Mouse (Mus musculus) liver, embryonic 15.5 days (tissue): ENCODE results near the gene Camta1. TPM values are rescaled to one million over a fixed set of nuclear protein-coding genes. Genes with fewer than 3 reads are reported as not detected.

Source experiments
- ATAC-seq: fragments of 200-750 bp; cut with Nextera tagmentation; 2 replicates; pipeline ENCODE4 v1.8.0; 2017; ENCODE audit warnings: moderate number of reproducible peaks, mild to moderate bottlenecking, moderate library complexity; ENCODE audit not compliant: insufficient read depth
- H3K27ac ChIP-seq: fragments of 300-500 bp; sonication (generic); replicated peaks from 2 replicates; pipeline ENCODE4 v1.5.1; 2015; ENCODE audit warnings: mild to moderate bottlenecking, inconsistent platforms
- H3K27me3 ChIP-seq: fragments of 300-500 bp; sonication (generic); 2 replicates; pipeline ENCODE4 v1.6.1; 2015; ENCODE audit warnings: mild to moderate bottlenecking, inconsistent platforms
- H3K36me3 ChIP-seq: fragments of 300-500 bp; sonication (generic); replicated peaks from 2 replicates; pipeline ENCODE4 v1.6.1; 2015; ENCODE audit warnings: moderate library complexity, mild to moderate bottlenecking, inconsistent platforms
- H3K4me1 ChIP-seq: fragments of 300-500 bp; sonication (generic); replicated peaks from 2 replicates; pipeline ENCODE4 v1.6.1; 2015; ENCODE audit warnings: inconsistent platforms
- H3K4me2 ChIP-seq: fragments of 300-500 bp; sonication (generic); 2 replicates; pipeline ENCODE4 v1.6.1; 2015; ENCODE audit warnings: moderate library complexity, mild to moderate bottlenecking, inconsistent platforms
- H3K4me3 ChIP-seq: fragments of 300-500 bp; sonication (generic); replicated peaks from 2 replicates; pipeline ENCODE4 v1.5.1; 2015; ENCODE audit warnings: mild to moderate bottlenecking, inconsistent platforms
- H3K9ac ChIP-seq: fragments of 300-500 bp; sonication (generic); 2 replicates; pipeline ENCODE4 v1.6.1; 2015; ENCODE audit warnings: moderate library complexity, mild to moderate bottlenecking, inconsistent platforms
- H3K9me3 ChIP-seq: fragments of 300-500 bp; sonication (generic); replicated peaks from 2 replicates; pipeline ENCODE4 v1.6.1; 2016; ENCODE audit warnings: inconsistent platforms
- WGBS: fragments of 180-500 bp; shearing (Covaris S2); methylation state at CpG from one replicate; pipeline ENCODE4 v1.1.7; 2015; ENCODE audit warnings: mixed read lengths; ENCODE audit not compliant: insufficient replicate concordance; 5-methylcytosine and 5-hydroxymethylcytosine counted together
- polyA plus RNA-seq: library from polyadenylated mRNA; unstranded; fragments of >200 nt; fragmentation: Nextera tagmentation; extraction: Ambion mirVana; gene quantifications from 2 replicates; pipeline ENCODE4 v1.2.1, GENCODE M21; 2015

The Camta1 gene
- polyA plus RNA-seq, 1 experiment from 2014 or later: 31.1 TPM

DNA sequence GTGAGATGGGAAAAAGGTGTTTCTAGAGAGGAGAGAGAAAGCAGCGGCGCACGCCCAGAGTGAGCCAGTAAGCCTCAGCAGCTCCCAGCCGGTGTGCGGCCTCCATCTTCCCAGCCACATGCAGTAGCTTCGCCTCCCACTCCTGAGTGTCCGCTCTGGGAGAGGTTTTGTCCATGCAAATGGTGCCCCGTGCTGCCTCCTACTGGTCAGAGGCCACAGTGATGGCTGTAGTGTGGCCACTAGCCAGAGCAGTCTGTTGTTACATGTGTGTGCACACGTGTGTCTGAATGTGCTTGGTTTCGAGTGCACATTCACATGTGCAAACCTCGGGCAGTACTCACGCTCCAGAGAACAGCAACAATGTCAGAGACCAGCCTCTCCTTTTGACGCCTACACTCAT lies 103.3 kb downstream of the Camta1 start:
- H3K36me3 ChIP-seq: no peaks in the 10 kb centered on the region
- no peak overlapping the region for H3K27ac ChIP-seq
- WGBS: 78% methylated on average over 13 of the region's 13 CpGs
- H3K9ac ChIP-seq: no peak overlapping the region
- no peak for ATAC-seq
- H3K4me1 ChIP-seq: no peaks in the 10 kb centered on the region
- no peak overlapping the region for H3K4me2 ChIP-seq
- no peaks in the 10 kb centered on the region for H3K9me3 ChIP-seq
- H3K4me3 ChIP-seq: no peak overlapping the region
- H3K27me3 ChIP-seq: no peaks in the 10 kb centered on the region

DNA sequence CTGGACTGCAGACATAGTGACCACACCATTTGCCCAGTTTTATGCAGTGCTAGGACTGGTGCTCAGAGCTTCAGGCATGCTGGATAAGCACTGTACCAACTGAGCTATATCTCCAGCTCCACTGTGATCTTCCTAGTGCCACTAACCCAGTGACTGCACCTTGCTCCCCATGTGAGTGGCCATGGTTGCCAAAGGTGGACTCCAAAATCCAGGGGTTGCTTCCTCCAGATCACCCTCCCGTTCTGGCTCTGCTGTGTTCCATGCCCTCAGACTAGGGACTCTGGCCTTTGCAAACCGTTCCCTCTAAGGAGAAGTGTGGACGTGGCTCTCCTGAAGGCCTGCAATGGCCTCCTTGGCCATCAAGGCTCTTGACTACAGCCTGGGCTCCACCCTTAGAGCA lies 104.4 kb downstream of the Camta1 start:
- Histone ChIP-seq H3K4me1 (no peaks in the 10 kb centered on the region), H3K27ac (no peak overlapping the region), H3K4me3 (no peak overlapping the region), H3K36me3 (no peaks in the 10 kb centered on the region), H3K9me3 (no peaks in the 10 kb centered on the region), H3K4me2 (no peak overlapping the region), H3K9ac (no peak overlapping the region), H3K27me3 (no peaks in the 10 kb centered on the region)
- 77% methylated on average over 3 of the region's 3 CpGs for WGBS
- no peak for ATAC-seq

DNA sequence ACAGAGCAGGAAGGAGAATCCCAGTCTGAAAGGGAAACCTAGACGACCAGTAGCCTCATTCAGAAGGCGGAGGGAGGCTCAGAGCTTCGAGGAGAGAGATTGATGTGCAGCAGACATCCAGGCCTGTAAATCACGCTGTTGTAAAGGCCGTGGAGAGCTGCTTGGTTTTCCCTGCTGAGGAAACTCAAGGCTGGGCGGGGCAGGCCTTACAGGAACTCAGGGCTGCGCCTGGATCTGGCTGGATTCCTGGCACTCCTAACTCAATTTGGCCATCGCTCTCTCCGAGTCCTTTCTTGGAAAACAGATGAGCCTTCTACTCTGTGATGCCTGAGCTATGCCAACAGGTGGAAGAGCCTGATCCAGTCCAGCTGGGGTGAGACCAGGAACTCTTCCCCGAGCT lies 105.3 kb downstream of the Camta1 start:
- ATAC-seq: no peak
- 63% methylated on average over 10 of the region's 10 CpGs for WGBS
- H3K4me2 ChIP-seq: no peak overlapping the region

DNA sequence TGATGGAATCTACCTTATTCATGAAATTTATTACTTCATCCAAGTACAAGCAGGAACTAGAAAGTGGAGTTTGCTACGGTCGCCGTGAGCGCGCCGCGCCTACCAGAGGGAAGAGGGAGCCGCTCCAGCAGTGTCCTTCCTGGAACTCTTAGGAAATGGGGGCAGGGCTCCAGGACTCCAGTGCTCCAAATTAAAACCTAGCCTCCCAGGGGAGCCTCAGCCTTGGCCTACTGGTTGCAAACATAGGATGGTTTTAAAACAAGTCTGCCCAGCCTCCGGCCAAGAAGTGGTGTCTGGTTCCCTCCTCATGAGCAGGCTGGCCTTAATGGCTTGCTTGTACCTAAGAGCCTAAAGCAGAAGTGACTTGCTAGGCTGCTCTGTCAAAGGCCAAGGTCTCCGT lies 108.4 kb downstream of the Camta1 start:
- no peak overlapping the region for H3K27ac ChIP-seq

More for the DNA sequence above, 105.3 kb downstream of the Camta1 start:
- Histone ChIP-seq H3K4me1 (no peaks in the 10 kb centered on the region), H3K4me3 (no peak overlapping the region), H3K9ac (no peak overlapping the region), H3K27me3 (no peaks in the 10 kb centered on the region), H3K36me3 (no peaks in the 10 kb centered on the region), H3K27ac (no peak overlapping the region), H3K9me3 (no peaks in the 10 kb centered on the region)

DNA sequence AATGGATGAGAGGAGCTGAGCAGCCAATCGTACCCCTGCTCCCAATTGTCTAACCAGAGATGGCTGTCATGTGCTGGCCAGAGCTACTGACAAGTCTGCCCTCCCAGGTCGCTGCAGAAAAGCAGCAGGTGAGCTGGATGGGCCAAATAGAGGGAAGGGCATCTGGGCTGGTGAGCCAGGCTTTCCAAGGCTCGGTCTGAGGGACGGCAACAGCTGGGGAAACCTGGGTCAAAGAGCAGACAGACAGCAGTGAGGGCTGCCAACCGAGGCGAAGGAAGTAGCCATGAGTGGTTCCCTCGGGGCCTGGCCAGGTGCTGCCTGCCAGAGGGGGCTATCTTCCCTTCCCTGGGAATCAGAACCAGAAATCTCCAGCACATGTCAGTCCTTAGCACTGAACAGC lies 109.1 kb downstream of the Camta1 start:
- no peak for ATAC-seq
- Histone ChIP-seq H3K27me3 (no peaks in the 10 kb centered on the region; the same call in 1 of the 2 replicates), H3K4me2 (no peak overlapping the region), H3K9ac (no peak overlapping the region), H3K4me1 (no peaks in the 10 kb centered on the region), H3K27ac (no peak overlapping the region), H3K9me3 (no peaks in the 10 kb centered on the region), H3K4me3 (no peak overlapping the region), H3K36me3 (no peaks in the 10 kb centered on the region)
- 72% methylated on average over 7 of the region's 7 CpGs for WGBS

More for the DNA sequence above, 108.4 kb downstream of the Camta1 start:
- H3K27me3 ChIP-seq: no peaks in the 10 kb centered on the region; the same call in 1 of the 2 replicates
- H3K4me3 ChIP-seq: no peak overlapping the region
- ATAC-seq: no peak
- no peak overlapping the region for H3K4me2 ChIP-seq
- no peaks in the 10 kb centered on the region for H3K9me3 ChIP-seq
- no peaks in the 10 kb centered on the region for H3K4me1 ChIP-seq
- 85% methylated on average over 10 of the region's 10 CpGs for WGBS
- H3K9ac ChIP-seq: no peak overlapping the region
- no peaks in the 10 kb centered on the region for H3K36me3 ChIP-seq

DNA sequence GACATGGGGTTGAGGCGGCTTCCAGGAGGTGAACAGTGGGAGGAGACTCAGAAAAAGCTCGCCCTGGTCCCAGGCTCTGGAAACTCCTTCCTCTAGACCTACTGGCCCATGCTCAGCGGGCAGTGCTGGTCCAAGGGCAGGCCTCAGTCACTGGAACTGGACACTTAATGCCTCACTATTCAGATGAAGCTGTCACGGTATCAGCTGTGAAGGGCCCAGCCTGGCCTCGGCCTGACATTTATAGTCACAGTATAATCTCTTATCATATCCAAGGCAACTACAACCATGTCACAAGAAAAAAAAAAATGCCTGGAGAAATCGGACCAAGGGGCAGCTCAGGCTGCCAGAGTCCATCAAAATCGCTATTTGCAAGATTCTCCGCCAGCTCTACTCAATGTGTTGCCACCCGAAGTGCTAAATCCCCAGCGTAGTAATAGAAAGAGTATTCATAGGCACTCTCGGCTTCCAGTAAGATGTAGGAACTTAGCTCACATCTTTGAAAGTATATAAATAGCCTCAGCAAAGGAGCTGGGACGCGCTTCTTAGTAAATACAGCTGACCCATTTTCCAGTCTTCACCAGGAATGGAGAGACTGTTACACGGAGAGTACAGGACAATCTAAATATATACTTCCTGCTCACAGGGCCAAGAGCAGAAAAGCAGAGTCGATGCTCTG lies 110.3 kb downstream of the Camta1 start:
- Histone ChIP-seq H3K4me2 (no peak overlapping the region), H3K4me1 (peaks cover 4% of the 10 kb centered on the region; the same call in 1 of the 2 replicates), H3K36me3 (no peaks in the 10 kb centered on the region), H3K27me3 (no peaks in the 10 kb centered on the region; the same call in 1 of the 2 replicates), H3K9ac (no peak overlapping the region), H3K27ac (no peak overlapping the region), H3K4me3 (no peak overlapping the region), H3K9me3 (no peaks in the 10 kb centered on the region)
- ATAC-seq: no peak
- 67% methylated on average over 15 of the region's 15 CpGs for WGBS

DNA sequence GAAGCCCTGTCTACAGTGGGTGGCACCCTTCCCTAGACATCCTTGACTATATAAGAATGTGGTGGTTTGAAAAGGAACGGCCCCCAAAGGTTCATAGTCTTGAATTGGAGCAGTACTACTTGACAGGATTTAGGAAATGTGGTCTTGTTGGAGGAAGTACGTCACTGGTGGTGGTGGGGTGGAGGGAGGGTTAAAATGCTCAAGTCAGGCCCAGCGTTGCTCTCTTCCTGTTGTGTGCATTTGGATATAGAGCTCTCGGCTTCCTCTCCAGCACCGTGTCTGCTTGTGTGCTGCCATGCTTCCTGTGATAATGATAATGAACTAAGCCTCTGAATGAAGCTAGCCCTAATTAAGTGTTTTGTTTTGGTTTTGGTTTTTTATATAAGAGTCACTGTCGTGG lies 114.0 kb downstream of the Camta1 start:
- 23% methylated on average over 6 of the region's 6 CpGs for WGBS
- Histone ChIP-seq H3K27ac (no peak overlapping the region), H3K4me3 (no peak overlapping the region), H3K9me3 (no peaks in the 10 kb centered on the region), H3K36me3 (no peaks in the 10 kb centered on the region), H3K4me2 (no peak overlapping the region), H3K4me1 (peaks cover 21% of the 10 kb centered on the region), H3K9ac (no peak overlapping the region), H3K27me3 (no peaks in the 10 kb centered on the region; the same call in 1 of the 2 replicates)
- no peak for ATAC-seq

DNA sequence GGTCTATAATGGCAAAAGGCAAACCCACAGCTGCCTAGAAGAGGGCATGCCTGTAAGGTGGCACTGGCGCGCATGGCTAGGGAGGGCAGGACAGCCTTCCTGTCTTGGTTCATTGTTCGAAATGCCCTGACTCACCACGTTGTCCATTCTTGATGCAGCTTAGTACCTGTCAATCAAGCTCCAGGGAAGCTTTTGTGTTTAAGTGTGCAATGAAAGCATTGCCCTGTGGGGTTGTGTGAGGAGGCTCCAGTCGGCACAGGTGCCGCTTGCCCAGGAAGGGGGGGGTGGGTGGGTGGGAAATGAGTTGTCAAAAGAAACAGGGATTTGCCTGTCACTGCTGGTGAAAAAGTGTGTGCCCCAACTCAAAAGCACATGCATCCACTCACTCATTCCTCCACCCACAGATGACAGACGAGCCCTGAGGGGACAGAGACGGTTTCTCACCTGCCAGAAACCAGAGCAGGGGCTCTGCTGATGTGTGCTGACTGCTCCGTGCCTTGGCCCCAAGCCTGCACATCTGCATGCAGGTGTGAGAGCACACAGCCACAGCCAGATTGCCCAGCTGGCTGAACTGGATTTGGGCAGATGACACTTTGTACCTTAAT lies 115.6 kb downstream of the Camta1 start:
- no peak overlapping the region for H3K4me3 ChIP-seq
- WGBS: 76% methylated on average over 9 of the region's 9 CpGs
- peaks cover 37% of the 10 kb centered on the region for H3K4me1 ChIP-seq
- H3K4me2 ChIP-seq: no peak overlapping the region
- H3K9me3 ChIP-seq: no peaks in the 10 kb centered on the region
- H3K36me3 ChIP-seq: no peaks in the 10 kb centered on the region
- no peaks in the 10 kb centered on the region; the same call in 1 of the 2 replicates for H3K27me3 ChIP-seq
- no peak for ATAC-seq
- no peak overlapping the region for H3K9ac ChIP-seq
- no peak overlapping the region for H3K27ac ChIP-seq

DNA sequence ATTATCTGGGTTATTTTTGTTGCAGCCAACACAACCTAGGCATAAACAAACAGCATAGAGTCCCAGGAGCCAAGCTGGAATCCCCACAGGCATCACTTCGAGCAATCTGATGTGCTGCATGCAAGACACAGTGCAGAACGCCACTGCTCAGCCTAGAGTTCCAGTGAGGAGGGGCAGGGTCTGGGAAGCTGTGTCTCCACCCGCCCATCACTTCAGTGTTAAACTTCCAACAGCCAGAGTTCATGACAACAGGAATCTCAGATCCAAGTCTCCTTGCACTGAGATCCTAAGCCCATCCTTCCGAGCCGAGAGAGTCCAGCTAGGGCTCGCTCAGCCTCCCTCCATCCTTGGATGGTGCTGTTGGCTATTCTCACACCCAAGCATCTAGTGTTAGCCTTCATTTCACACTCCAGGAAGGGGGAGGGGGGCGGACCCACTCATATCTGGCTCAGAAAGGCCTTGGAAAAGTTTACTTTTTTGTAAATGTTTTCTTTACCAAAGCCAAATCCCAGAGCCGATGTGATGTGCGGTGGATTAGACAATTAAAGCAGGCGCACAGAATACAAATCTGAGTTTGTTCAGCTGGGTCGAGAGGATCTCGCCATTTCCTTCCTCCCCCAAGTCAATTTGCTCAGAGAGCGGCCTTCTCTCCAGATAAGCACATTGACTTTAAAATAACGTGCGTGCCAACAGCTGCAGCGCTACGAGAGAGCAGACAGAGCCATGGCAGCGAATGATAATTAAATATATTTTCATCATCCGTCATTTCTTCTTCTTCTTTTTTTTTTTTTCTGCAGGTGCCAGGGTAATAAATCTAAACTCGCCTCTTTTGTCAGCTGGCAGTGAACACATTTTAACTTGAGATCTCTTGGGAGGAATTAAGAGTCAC lies 120.2 kb downstream of the Camta1 start:
- no peak overlapping the region for H3K4me3 ChIP-seq
- H3K27ac ChIP-seq: peak overlapping the region; percentile 70
- WGBS: 12% methylated on average over 20 of the region's 20 CpGs
- peaks cover 67% of the 10 kb centered on the region for H3K4me1 ChIP-seq
- peak; percentile 78 for ATAC-seq
- no peaks in the 10 kb centered on the region for H3K36me3 ChIP-seq
- no peak overlapping the region for H3K9ac ChIP-seq
- H3K9me3 ChIP-seq: no peaks in the 10 kb centered on the region
- H3K27me3 ChIP-seq: no peaks in the 10 kb centered on the region
- H3K4me2 ChIP-seq: peak overlapping the region; percentile 32

DNA sequence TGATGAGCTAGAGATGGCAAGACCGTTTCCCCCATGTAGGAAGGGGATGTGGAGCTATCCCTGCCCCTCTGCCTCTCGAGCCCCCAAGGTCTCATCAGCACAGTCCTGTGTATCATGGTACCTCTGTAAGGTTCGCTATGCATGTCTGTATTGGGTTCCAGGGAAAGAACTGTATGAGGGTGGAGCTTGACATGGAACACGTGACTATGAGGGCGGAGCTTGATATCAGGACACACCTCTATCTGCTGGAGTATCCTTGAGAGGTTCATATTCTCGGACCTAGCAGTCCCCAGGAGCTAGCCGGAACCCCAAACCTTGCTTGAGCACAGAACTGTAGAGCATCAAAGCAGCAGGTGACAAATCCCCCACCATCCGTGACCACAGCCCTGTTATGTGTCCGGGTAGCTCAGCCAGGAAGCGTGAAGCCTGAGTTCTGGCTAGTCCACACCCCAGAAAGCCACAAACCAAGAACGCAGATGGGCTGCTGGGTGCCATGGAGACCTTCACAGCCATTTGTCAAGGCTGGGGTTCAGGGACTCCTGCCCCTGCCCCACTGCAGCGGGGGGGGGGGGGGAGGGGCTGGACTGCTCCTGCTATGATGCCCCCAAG lies 122.2 kb downstream of the Camta1 start:
- Histone ChIP-seq H3K9me3 (no peaks in the 10 kb centered on the region), H3K4me3 (no peak overlapping the region), H3K27ac (no peak overlapping the region), H3K36me3 (no peaks in the 10 kb centered on the region), H3K27me3 (no peaks in the 10 kb centered on the region), H3K4me2 (no peak overlapping the region), H3K4me1 (peaks cover 53% of the 10 kb centered on the region), H3K9ac (no peak overlapping the region)
- peak; percentile 25; the same call in 1 of the 2 replicates for ATAC-seq
- 54% methylated on average over 12 of the region's 12 CpGs for WGBS

DNA sequence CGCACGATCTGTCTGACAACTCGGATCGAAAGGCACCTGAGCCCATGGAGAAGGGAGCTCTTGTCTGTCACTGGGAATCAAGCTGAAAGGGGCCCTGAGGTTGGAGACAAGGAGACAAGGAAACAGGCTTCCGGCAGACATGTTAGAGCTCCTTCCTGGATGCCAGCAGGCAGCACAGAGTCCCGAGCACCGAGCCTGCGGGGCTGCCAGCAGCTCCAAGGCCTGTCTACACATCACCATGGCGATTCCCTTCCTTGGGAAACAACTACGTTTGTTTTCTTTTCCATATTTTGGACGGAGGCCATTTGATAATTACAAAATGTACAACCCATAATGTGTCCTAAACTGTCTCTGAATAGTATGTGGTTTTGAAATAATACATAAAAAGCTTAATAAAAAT lies 122.8 kb downstream of the Camta1 start:
- ATAC-seq: no peak
- Histone ChIP-seq H3K27ac (0 out of 2 replicates have a peak overlapping the region, but pooled peaks have one; percentile 3), H3K4me2 (no peak overlapping the region), H3K9ac (no peak overlapping the region), H3K9me3 (no peaks in the 10 kb centered on the region), H3K4me3 (no peak overlapping the region), H3K4me1 (peaks cover 53% of the 10 kb centered on the region), H3K36me3 (no peaks in the 10 kb centered on the region), H3K27me3 (no peaks in the 10 kb centered on the region)
- WGBS: 67% methylated on average over 11 of the region's 11 CpGs
